Mouse (Mus musculus): ENCODE measurements around the gene Olfr222. TPM values are rescaled to one million over a fixed set of nuclear protein-coding genes. Genes with fewer than 3 reads are reported as not detected.

The Olfr222 gene
- polyA plus RNA-seq, 1 experiment from 2014 or later: not detected

DNA sequence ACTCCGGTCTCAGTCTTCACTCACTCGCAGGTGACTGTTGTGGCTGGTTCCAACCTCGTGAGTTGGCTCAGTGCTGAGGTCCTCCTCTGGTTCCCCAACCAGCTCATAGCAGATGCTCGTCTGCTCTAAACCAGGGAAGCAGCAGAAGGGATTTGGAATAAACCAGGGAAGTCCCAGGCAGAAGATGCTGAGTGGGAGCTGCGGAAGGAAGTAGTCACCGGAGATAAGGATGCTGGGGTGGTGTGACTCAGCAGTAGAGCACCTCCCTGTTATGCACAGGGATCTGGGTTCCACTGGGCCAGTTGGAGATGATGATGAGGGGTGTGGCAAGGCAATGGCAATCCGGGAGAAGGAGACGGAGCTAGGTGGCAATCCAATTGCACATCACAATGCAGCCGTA lies 32.0 kb downstream of the Olfr222 start:
- DNase-seq (no peak), ATAC-seq (no peak)
- no peaks in the 10 kb centered on the region for H3K27me3 ChIP-seq (ENCODE audit: insufficient read depth, low read length)
- H3K4me3 ChIP-seq (ENCODE audit: low read depth, low read length): no peak overlapping the region; the same call in 1 of the 2 replicates
- H3K4me2 ChIP-seq (ENCODE audit: low read depth, low read length): peak overlapping the region; percentile 27; the same call in 1 of the 2 replicates
- no peak overlapping the region for H3K9ac ChIP-seq (replicated peaks)
- TF ChIP-seq CTCF (IDR thresholded peaks at IDR 0.05; ENCODE audit: low read depth) (no peak), EP300 (IDR thresholded peaks at IDR 0.05; ENCODE audit: low read depth) (no peak)
- no peaks in the 10 kb centered on the region for H3K9me3 ChIP-seq (ENCODE audit: low read length)
- H3K27ac ChIP-seq (ENCODE audit: low read depth): no peak overlapping the region
- H3K4me1 ChIP-seq (ENCODE audit: insufficient read depth): peaks cover 16% of the 10 kb centered on the region
- no peaks in the 10 kb centered on the region for H3K36me3 ChIP-seq (replicated peaks; ENCODE audit: insufficient read depth, low read length)
- WGBS (ENCODE audit: insufficient replicate concordance): 66% methylated on average over 9 of the region's 9 CpGs

DNA sequence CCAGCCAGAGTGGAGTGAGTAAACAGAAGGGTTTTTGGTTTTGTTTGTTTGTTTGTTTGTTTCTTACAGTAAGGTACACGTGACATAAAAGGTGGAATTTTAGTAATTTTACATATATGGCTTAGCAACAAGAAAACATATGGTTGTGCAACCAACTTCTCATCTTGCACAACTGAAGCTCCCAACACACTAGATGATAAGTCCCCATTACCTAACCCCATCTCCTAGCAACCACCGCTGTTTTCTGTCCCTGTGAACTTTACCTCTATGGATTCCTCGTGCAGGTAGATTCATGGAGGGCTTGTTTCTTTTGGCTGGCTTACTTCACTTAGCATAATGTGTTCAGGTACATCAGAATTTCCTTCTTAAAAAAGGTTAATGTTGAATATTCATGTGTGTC lies 32.7 kb downstream of the Olfr222 start:
- no peak overlapping the region; the same call in 1 of the 2 replicates for H3K4me3 ChIP-seq (ENCODE audit: low read depth, low read length)
- 0 out of 2 replicates have a peak overlapping the region, but pooled peaks have one; percentile 32 for H3K27ac ChIP-seq (ENCODE audit: low read depth)
- ATAC-seq (peak; percentile 87), DNase-seq (peak; percentile 50)
- WGBS (ENCODE audit: insufficient replicate concordance): 35% methylated on average over 3 of the region's 3 CpGs
- peak overlapping the region; percentile 27 for H3K4me2 ChIP-seq (ENCODE audit: low read depth, low read length)
- no peaks in the 10 kb centered on the region for H3K36me3 ChIP-seq (replicated peaks; ENCODE audit: insufficient read depth, low read length)
- H3K9ac ChIP-seq (replicated peaks): no peak overlapping the region
- no peaks in the 10 kb centered on the region for H3K9me3 ChIP-seq (ENCODE audit: low read length)
- no peaks in the 10 kb centered on the region for H3K27me3 ChIP-seq (ENCODE audit: insufficient read depth, low read length)
- H3K4me1 ChIP-seq (ENCODE audit: insufficient read depth): peaks cover 16% of the 10 kb centered on the region
- no peak for TF ChIP-seq CTCF (IDR thresholded peaks at IDR 0.05; ENCODE audit: low read depth)
- peak; percentile 26; the same call in 1 of the 2 replicates for TF ChIP-seq EP300 (IDR thresholded peaks at IDR 0.05; ENCODE audit: low read depth)

DNA sequence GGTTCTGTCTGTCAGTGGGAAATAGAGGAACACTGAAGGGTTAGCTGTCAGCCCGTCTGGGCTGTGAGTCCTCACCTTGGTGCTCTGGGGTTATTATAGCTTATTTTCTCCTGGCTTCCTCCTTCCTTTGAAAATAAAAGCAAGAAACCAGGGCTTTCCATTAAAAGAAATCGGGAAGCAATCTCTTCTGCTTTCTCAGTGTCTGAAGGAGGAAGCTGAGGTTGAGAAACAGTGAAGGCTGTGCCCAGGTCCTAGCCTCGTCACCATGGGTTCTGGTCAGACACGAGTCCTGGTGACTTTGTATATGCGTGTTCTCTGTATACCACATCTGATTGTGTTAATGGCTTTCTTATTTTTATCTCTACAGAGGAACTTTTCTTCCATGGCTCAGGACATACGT lies 33.6 kb downstream of the Olfr222 start:
- H3K36me3 ChIP-seq (replicated peaks; ENCODE audit: insufficient read depth, low read length): no peaks in the 10 kb centered on the region
- 29% methylated on average over 6 of the region's 6 CpGs for WGBS (ENCODE audit: insufficient replicate concordance)
- peak overlapping the region; percentile 60 for H3K27ac ChIP-seq (ENCODE audit: low read depth)
- peak; percentile 41 for ATAC-seq
- no peak overlapping the region for H3K9ac ChIP-seq (replicated peaks)
- no peak overlapping the region for H3K4me2 ChIP-seq (ENCODE audit: low read depth, low read length)
- H3K4me1 ChIP-seq (ENCODE audit: insufficient read depth): peaks cover 16% of the 10 kb centered on the region
- no peaks in the 10 kb centered on the region for H3K9me3 ChIP-seq (ENCODE audit: low read length)
- DNase-seq: no peak
- no peaks in the 10 kb centered on the region for H3K27me3 ChIP-seq (ENCODE audit: insufficient read depth, low read length)
- H3K4me3 ChIP-seq (ENCODE audit: low read depth, low read length): no peak overlapping the region
- TF ChIP-seq EP300 (IDR thresholded peaks at IDR 0.05; ENCODE audit: low read depth): no peak
- no peak for TF ChIP-seq CTCF (IDR thresholded peaks at IDR 0.05; ENCODE audit: low read depth)

DNA sequence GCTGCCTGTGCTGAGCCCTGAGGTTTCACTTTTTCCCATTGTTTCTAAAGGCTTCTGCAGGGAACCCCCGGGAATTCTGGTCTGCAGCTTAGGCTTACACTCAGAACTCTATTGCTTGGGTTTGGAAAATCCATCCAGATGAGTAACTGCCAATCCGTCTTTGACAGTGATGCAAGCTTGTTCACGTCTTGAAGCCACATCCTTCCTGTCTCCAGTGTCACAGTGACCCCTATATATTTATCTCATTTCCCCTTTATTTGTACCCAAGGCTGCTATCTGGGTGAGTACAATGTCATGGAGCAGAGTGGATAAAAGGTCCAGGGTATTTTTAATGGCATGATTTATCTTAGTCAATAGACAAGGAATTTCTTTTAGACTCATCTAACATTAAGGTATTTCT lies 34.7 kb downstream of the Olfr222 start, which contains the start of gene Nlrp3:
Gene Nlrp3 (plus strand): TSS at position 245 of the 400 bp plus-strand sequence.
- no peak for DNase-seq

DNA sequence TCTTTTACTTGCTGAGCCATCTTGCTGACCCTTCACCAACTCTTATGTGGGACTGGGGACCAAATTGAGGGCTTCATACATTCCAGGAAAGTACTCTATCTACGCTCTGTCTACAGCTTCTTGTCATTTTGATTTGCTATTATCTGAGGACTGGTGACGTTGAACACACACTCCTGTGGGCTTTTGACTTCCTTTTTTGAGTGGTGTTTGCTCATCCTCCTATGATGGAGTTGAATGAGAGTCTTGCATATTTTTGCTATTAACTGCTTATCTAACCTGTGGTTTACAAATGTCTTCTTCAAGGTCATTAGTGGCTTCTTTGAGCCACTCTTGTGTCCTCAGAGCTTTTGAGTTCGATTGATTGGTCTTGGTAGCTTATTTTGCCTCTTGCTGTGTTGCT lies 35.9 kb downstream of the Olfr222 start:
- H3K4me1 ChIP-seq (ENCODE audit: insufficient read depth): peaks cover 16% of the 10 kb centered on the region
- TF ChIP-seq CTCF (IDR thresholded peaks at IDR 0.05; ENCODE audit: low read depth) (no peak), EP300 (IDR thresholded peaks at IDR 0.05; ENCODE audit: low read depth) (no peak)
- ATAC-seq (no peak), DNase-seq (no peak)
- H3K9me3 ChIP-seq (ENCODE audit: low read length): no peaks in the 10 kb centered on the region
- WGBS (ENCODE audit: insufficient replicate concordance): 29% methylated on average over 3 of the region's 3 CpGs
- H3K27ac ChIP-seq (ENCODE audit: low read depth): no peak overlapping the region
- no peak overlapping the region for H3K4me3 ChIP-seq (ENCODE audit: low read depth, low read length)
- no peaks in the 10 kb centered on the region for H3K36me3 ChIP-seq (replicated peaks; ENCODE audit: insufficient read depth, low read length)
- no peak overlapping the region for H3K9ac ChIP-seq (replicated peaks)
- no peak overlapping the region for H3K4me2 ChIP-seq (ENCODE audit: low read depth, low read length)
- no peaks in the 10 kb centered on the region for H3K27me3 ChIP-seq (ENCODE audit: insufficient read depth, low read length)

More for the DNA sequence above, 34.7 kb downstream of the Olfr222 start, which contains the start of gene Nlrp3:
- no peak for TF ChIP-seq CTCF (IDR thresholded peaks at IDR 0.05; ENCODE audit: low read depth)
- TF ChIP-seq EP300 (IDR thresholded peaks at IDR 0.05; ENCODE audit: low read depth): 0 out of 2 replicates have a peak, but pooled peaks have one; percentile 24
- H3K27ac ChIP-seq (ENCODE audit: low read depth): peak within 1 kb of the TSS; percentile 60
- ATAC-seq: no peak
- 25% methylated on average over 3 of the region's 3 CpGs for WGBS (ENCODE audit: insufficient replicate concordance)
- peaks cover 16% of the 10 kb centered on the region for H3K4me1 ChIP-seq (ENCODE audit: insufficient read depth)
- H3K9me3 ChIP-seq (ENCODE audit: low read length): no peaks in the 10 kb centered on the region
- H3K27me3 ChIP-seq (ENCODE audit: insufficient read depth, low read length): no peaks in the 10 kb centered on the region
- H3K9ac ChIP-seq (replicated peaks): no peak within 1 kb of the TSS
- H3K4me2 ChIP-seq (ENCODE audit: low read depth, low read length): peak within 1 kb of the TSS; percentile 22; the same call in 1 of the 2 replicates
- H3K36me3 ChIP-seq (replicated peaks; ENCODE audit: insufficient read depth, low read length): no peaks in the 10 kb centered on the region
- no peak within 1 kb of the TSS for H3K4me3 ChIP-seq (ENCODE audit: low read depth, low read length)

DNA sequence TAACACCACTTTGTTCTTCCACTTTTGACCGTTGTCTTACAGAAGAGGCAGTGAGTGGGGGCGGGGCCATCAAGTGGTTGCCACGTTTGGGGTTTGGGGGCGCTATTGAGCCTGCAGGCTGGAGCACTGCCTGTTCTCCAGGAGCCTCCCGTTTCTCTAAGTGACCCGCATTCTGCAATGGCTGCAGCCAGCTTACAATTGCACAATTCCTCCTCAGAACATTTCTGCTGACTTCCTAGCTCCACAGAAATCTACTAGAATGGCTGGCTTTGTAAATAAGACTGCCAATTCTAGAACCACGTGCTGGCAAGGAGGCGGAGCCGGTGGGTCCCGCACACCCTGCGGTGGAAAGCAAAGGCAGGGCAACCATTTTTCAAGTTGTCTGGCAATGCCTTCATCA lies 37.6 kb downstream of the Olfr222 start:
- H3K27me3 ChIP-seq (ENCODE audit: insufficient read depth, low read length): no peaks in the 10 kb centered on the region
- H3K36me3 ChIP-seq (replicated peaks; ENCODE audit: insufficient read depth, low read length): no peaks in the 10 kb centered on the region
- H3K4me1 ChIP-seq (ENCODE audit: insufficient read depth): peaks cover 12% of the 10 kb centered on the region
- no peak overlapping the region for H3K4me3 ChIP-seq (ENCODE audit: low read depth, low read length)
- peak; percentile 37 for ATAC-seq
- H3K27ac ChIP-seq (ENCODE audit: low read depth): no peak overlapping the region
- H3K9ac ChIP-seq (replicated peaks): no peak overlapping the region
- 22% methylated on average over 11 of the region's 11 CpGs for WGBS (ENCODE audit: insufficient replicate concordance)
- DNase-seq: peak; percentile 70
- no peak for TF ChIP-seq EP300 (IDR thresholded peaks at IDR 0.05; ENCODE audit: low read depth)
- peak; percentile 53 for TF ChIP-seq CTCF (IDR thresholded peaks at IDR 0.05; ENCODE audit: low read depth)
- no peak overlapping the region for H3K4me2 ChIP-seq (ENCODE audit: low read depth, low read length)
- H3K9me3 ChIP-seq (ENCODE audit: low read length): no peaks in the 10 kb centered on the region
